Mouse (Mus musculus): ENCODE measurements around the gene Dpep2nb.

- TF ChIP-seq FLI1 (IDR thresholded peaks at IDR 0.05; ENCODE audit: low read length) = no peak
- no peak for TF ChIP-seq GATA1 (IDR thresholded peaks at IDR 0.05; ENCODE audit: borderline replicate concordance, low read length)
These were observed 638 bp upstream of the Dpep2nb start for GRCm38 (mm10) chr8:106006413-106006812.

All from megakaryocyte, embryonic 14.5 days (primary cell).